Mouse (Mus musculus) bone marrow macrophage, adult 2 months (primary cell): ENCODE data around the gene Slc29a1. TPM values are rescaled to one million over a fixed set of nuclear protein-coding genes. Genes with fewer than 3 reads are reported as not detected.
A peak's percentile ranks its signal among the peaks of the same experiment; 100 is the strongest.

Experiments used
- H3K27ac ChIP-seq: 2 replicates; pipeline ENCODE4 v1.5.1; 2012; ENCODE audit warnings: low read depth, low read length; ENCODE audit not compliant: insufficient read depth
- H3K4me1 ChIP-seq: 2 replicates; pipeline ENCODE4 v1.6.1; 2012; ENCODE audit warnings: low read length; ENCODE audit not compliant: control insufficient read depth, insufficient read depth
- H3K4me3 ChIP-seq: 2 replicates; pipeline ENCODE4 v1.5.1; 2012; ENCODE audit warnings: mild to moderate bottlenecking, low read length, moderate library complexity; ENCODE audit not compliant: insufficient read depth
- CTCF ChIP-seq: IDR thresholded peaks from 2 replicates; pipeline ENCODE4 v1.5.1; 2012; ENCODE audit warnings: low read depth, mild to moderate bottlenecking, low read length, moderate library complexity
- POLR2A ChIP-seq: IDR thresholded peaks from 2 replicates; pipeline ENCODE4 v1.6.1; 2012; ENCODE audit warnings: mild to moderate bottlenecking, low read depth, low read length, borderline replicate concordance
- polyA plus RNA-seq: library from polyadenylated mRNA; stranded (reverse); fragments of >200 nt; gene quantifications from 2 replicates; pipeline ENCODE4 v1.2.4, GENCODE M21; 2012; ENCODE audit not compliant: missing spikeins, insufficient read depth, insufficient read length

Slc29a1 gene
- polyA plus RNA-seq, result 88.6 and 93.9 TPM in 2 replicates

- H3K4me1 ChIP-seq, result peaks cover 23% of the 10 kb centered on the region
- H3K27ac ChIP-seq, result peak within 1 kb of the TSS; percentile 69
- no peak for TF ChIP-seq CTCF
- H3K4me3 ChIP-seq, result peak within 1 kb of the TSS; percentile 39
These were observed at the start of gene Slc29a1 for GRCm38 (mm10) chr17:45599446-45600242. Slc29a1 (minus strand) TSS chr17:45599606.

DNA sequence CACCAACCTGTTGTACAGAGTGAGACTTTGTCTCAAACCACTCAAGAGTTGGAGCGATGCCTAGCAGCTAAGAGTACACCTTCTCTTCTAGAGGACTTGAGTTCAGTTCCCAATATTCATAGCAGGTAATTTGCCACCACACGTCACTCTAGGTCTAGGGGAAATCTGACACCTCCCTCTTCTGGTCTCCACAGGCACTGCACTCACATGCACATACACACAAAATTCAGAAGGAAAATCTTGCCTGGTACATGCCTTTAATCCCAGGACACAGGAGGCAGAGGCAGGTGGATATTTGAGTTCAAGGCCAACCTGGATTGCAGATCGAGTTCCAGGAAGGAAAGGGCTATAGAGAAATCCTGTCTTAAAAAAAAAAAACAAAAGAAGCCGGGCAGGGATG is 44.8 kb upstream of the Slc29a1 start:
- no peak for TF ChIP-seq POLR2A
- no peak for TF ChIP-seq CTCF
- no peak overlapping the region for H3K27ac ChIP-seq
- H3K4me3 ChIP-seq, result no peak overlapping the region
- no peaks in the 10 kb centered on the region for H3K4me1 ChIP-seq

DNA sequence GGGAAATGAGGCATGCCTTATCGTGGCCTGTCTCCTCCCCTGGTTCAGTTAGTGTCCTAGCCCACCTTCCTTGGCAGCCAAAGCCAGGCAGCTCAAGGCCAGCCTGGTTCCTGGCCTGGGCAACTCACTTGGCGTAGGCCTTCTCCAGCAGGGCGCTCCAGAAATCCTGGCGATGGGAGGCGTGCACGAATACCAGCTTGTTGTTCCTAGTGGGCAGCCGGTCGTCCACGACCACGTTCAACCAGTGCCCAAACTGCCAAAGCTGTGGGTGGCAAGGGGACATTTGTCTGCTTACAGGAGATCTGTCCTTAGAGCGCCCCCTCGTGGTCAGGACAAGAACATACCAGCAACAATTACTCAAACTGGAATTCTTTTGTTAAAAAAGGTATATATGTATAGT is 43.3 kb upstream of the Slc29a1 start:
- no peak overlapping the region for H3K4me3 ChIP-seq
- TF ChIP-seq CTCF (peak; percentile 86), POLR2A (no peak)
- H3K27ac ChIP-seq, result no peak overlapping the region
- no peaks in the 10 kb centered on the region for H3K4me1 ChIP-seq

DNA sequence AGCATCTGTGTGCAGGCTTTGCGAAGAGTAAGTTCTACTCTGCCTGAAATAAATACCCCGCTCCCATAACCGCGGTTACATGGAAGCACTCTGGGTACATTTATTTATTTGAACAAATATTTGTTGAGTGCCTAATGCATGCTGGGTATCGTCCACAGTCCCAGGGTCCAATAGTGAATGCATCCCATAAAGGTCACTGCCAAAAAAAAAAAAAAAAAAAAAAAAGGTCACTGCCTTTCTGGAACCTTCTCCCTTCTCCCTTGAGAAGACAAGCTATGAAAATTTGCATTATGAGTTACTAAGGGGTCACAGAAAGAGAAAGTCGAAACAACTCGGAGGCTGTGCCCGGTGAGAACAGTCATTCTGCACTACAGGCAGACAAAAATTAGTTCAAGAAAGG is 42.6 kb upstream of the Slc29a1 start:
- TF ChIP-seq CTCF, result no peak
- TF ChIP-seq POLR2A, result no peak
- no peaks in the 10 kb centered on the region for H3K4me1 ChIP-seq
- no peak overlapping the region for H3K4me3 ChIP-seq
- no peak overlapping the region for H3K27ac ChIP-seq

DNA sequence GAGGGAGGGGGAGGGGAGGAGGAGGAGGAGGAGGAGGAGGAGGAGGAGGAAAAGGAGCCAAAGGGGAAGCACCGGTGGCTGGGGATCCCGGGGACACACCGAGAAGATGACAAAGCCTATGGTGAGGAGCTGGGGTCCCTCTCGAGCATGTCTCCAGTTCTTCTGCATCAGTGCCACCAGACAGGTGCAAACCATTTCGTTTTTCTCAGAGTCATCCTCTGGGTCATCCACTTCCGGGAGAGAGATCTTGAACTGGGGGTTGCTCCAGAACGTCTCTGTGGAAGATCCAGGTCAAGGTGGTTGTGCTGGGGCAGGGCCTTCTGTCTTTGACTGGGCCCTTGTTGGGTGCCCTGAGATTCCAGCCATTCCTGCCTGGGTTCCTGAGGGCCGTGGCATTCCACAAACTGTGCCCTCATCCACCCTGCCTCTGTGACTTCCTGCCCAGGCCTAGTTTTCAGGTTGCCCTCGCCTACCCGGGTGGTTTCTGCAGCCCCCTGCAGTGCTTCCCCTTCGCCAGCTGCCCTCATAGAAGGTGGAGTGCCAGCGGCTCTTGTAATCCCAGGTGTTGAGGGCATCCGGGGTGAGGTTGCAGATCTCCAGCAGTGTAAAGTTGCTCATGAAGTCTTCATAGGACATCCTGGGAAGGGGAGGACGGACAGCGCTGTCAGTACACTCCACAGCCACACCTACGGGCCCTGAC is 39.3 kb upstream of the Slc29a1 start:
- H3K4me3 ChIP-seq, result no peak overlapping the region
- H3K4me1 ChIP-seq, result no peaks in the 10 kb centered on the region
- TF ChIP-seq CTCF (no peak), POLR2A (no peak)
- no peak overlapping the region for H3K27ac ChIP-seq

- no peak overlapping the region for H3K4me3 ChIP-seq
- no peak overlapping the region for H3K27ac ChIP-seq
- peaks cover 7% of the 10 kb centered on the region for H3K4me1 ChIP-seq
- TF ChIP-seq CTCF (no peak), POLR2A (no peak)
These were observed 34.6 kb upstream of the Slc29a1 start for GRCm38 (mm10) chr17:45634033-45634432.

DNA sequence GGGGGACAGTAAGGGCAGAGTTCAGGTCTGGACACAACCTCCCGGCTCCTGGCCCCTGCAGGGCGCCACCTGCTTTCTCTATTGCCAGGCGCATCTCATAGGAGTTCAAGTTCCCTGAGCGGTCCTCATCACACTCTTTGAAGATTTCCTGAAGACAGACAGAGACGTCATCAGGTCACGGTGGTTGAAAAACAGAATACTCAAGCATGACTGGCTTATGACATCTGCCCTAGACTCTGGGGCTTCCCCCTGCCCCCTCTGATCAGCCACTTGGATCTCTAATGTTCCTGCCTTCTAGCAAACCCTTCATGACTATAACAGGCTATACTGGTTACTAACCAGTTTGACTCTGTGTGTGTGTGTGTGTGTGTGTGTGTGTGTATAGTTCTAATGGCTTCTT is 32.5 kb upstream of the Slc29a1 start:
- H3K27ac ChIP-seq, result no peak overlapping the region
- no peak for TF ChIP-seq POLR2A
- TF ChIP-seq CTCF, result no peak
- no peak overlapping the region for H3K4me3 ChIP-seq
- H3K4me1 ChIP-seq, result peaks cover 11% of the 10 kb centered on the region

DNA sequence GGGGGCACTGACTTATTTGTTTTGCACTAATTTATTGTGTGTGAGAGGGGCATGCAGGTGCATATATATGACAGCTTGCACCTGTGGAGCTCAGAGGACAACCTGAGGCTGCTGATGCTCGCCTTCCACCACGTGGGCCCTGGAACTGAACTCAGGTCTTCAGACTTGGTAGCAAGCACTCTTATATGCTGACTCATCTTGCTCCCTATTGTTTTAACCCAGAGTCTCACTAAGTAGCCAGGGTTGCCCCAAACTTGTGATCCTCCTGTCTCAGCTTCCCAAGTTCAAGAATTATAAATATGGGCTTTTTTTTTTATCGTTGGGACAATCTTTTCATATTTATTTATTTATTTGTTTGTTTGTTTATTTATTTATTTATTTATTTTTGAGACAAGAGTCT is 31.6 kb upstream of the Slc29a1 start:
- Histone ChIP-seq H3K4me3 (no peak overlapping the region), H3K27ac (no peak overlapping the region), H3K4me1 (peaks cover 11% of the 10 kb centered on the region)
- TF ChIP-seq POLR2A (no peak), CTCF (no peak)

GRCm38 (mm10) chr17:45629861-45630694 is 30.7 kb upstream of the Slc29a1 start:
- H3K4me3 ChIP-seq, result peak overlapping the region; percentile 22; the same call in 1 of the 2 replicates
- TF ChIP-seq CTCF (peak; percentile 33; the same call in 1 of the 2 replicates), POLR2A (no peak)
- H3K27ac ChIP-seq, result no peak overlapping the region
- peaks cover 12% of the 10 kb centered on the region for H3K4me1 ChIP-seq
